Mouse (Mus musculus): Measurements from ENCODE around the gene Spon2.

Spon2 gene

GRCm38 (mm10) chr5:33218081-33218480, at the start of gene Spon2:
TSS of gene Spon2 (minus strand) at chr5:33218455.
- peak; percentile 54 for DNase-seq

GRCm38 (mm10) chr5:33254416-33254815, 36.2 kb upstream of the Spon2 start:
- DNase-seq = no peak

DNA sequence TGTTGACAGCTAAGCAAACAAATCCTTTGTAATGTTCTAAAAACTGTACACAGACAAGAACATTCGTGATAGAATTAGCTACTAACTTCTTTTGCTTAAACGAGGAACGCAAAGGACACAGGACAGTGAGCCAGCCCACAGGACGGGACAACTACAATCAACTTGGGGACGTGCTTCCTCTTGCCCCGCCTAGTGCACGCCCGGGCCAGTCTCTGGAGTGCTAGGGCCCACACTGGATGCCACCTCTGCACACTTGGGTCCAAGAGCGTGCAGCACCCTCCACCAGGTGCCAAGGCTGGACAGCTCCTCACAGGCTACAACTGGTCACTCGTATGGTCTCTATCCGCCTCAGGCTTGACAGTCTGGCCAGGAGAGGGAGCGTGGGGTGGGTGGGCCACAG, 29.9 kb upstream of the Spon2 start:
- no peak for DNase-seq

DNA sequence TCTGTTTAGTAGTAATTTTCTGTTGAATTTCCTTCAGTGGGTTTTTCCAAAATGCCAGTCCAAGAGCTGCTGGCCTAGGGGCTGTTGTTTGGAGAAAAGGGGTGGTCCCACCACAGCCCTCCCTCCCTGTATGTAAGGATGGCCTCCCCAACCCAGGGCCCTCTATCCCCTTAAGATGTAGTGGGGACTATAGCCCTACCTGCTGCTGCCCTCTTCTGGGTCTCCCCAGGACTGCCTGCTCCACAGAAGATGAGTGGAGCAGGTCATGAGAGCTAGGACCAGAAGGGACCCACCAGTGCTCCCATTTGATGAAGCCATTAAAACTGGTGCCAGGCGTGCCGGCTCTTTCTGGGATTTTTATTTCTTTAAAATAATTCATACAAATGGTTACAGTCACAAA, 29.1 kb upstream of the Spon2 start:
- peak; percentile 63 for DNase-seq

DNA sequence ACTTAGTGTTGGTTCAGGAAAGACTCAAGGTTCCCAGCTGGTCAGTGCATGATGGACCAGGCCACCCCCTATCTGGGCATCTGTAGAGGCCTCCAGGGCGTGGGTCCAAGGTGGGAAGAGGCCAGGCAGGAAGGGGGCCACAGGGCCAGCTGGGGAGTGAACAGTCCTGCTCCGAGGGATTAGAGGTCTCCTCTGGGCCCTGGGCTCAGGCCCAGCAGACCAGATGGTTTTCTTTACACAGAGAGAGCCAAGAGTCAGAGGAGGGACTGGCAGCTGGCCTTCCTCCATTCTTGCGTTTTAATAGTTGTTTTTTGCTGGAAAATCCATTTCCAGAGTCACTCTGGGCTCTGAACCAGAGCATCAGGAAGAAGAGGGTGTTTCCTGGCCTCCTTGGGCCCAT, 27.4 kb upstream of the Spon2 start:
- DNase-seq = peak; percentile 82

- DNase-seq = no peak
Observed at GRCm38 (mm10) chr5:33244377-33244920, 26.2 kb upstream of the Spon2 start.

DNA sequence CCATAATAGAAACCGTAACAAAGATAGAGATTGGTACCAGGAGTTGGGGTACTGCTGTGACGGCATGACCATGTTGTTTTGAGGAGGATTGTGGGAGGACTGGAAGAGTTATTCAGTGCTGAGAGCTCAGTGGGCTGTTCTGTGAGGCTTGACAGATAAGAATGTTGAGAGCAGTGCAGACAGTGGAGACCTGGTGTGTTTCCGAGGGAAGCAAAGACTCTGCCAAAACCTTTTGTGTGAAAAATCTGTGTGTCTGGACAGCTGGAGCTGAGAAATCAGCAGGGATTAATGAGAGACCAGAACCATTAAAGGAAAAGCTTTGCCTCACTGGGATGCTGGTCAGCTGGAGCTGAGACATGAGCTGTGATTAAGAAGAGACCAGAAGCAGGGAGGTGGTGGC, 21.7 kb upstream of the Spon2 start:
- no peak for DNase-seq

DNA sequence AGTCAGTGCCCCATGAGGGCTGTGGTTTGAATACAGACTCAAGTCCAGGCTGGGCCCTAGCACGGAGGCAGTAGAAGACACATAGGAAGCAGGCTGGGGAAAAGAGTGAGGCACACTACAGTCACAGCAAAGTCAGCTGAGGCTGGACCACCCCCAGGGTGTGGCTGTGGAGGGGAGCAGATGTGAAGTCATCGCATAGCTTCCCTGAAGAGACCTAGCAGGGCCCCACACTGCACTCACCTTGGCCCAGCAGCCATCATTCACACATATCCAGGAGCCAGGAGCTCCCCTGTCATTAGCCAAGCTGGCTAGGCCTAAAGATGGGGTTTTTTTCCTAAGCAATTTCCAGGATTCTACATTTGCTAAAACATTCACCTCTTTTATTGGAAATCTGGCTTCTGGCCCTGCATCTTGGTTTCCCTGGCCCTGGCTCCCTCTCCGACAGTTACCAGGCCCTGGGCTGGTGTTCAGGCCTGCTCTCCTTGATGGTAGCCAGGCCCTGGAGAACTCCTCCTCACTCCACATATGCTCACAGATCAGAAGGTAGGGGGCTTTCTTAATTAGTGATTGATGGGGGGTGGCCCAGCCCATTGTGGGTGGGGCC, 21.0 kb upstream of the Spon2 start:
- DNase-seq = no peak

DNA sequence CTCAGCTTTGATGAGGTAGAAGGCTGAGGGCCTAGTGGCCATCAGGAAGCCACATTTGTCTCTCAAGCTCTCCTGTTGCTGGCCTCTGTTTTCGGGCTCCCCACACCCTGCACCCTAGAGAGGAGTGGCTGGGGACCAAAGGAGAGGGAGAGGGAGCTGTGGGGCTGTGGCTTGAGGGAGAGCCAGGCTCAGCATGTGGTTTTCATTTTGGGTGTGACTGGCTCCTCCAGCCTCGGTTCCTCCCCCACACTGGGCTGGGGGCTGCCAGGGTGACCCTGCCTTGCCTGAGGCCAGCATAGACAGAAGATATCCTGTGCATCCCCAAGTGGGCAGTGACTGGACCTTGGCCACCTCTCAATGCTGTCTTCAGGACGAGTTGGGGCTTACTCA, 20.0 kb upstream of the Spon2 start:
- no peak for DNase-seq

- no peak for DNase-seq
Observed at GRCm38 (mm10) chr5:33237600-33238255, 19.5 kb upstream of the Spon2 start.

DNA sequence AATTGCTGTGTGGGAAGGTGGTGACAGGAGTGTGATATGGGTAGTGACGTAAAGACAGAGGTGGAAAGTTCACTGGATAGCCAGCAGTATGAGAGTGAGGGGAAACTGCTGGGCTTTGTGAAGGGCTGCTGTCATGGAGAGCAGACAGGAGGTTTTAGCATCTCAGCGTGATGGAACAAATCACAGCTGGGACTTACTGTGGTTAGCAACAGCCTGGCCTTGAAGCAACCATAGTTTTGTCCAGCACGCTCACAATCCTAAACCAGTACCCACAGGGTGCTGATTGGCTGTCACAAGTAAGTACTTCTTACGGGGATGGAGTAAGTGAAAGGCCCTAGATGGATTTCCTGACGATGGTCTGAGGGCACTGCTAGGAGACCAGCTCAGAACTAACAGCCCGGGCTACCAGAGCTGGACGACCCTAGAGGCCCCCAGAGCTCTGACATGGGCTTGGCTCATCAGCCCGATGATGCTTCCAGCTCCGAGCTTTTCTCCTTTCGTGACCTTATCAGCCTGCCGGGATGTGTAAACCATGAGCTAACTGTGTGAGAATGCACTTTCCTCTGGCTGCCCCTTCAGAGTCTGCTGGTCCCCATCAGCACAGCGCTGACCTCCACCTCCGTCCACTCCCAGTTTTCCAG, 16.3 kb upstream of the Spon2 start:
- no peak for DNase-seq

DNA sequence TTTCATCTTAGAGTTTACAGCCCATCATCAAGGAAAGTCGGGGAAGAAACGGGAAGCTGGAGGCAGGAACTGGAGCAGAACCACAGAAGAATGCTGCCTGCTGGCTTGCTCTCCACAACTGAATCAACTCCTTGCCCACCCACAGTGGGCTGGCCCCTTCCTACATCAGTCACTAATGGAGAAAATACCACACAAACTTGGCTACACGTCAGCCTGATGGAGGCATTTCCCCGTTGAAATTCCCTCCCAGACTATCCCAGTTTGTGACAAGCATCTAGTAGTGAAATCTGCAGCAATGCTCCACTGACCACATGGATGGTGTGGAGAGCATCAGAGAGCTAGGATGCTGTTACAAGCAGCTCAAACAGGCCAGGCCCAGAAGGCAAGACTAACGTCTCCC, 14.5 kb upstream of the Spon2 start:
- no peak for DNase-seq

GRCm38 (mm10) chr5:33230285-33230684, 12.0 kb upstream of the Spon2 start:
- no peak for DNase-seq

- DNase-seq = peak; percentile 44
Observed at GRCm38 (mm10) chr5:33228428-33228827, 10.2 kb upstream of the Spon2 start.

DNA sequence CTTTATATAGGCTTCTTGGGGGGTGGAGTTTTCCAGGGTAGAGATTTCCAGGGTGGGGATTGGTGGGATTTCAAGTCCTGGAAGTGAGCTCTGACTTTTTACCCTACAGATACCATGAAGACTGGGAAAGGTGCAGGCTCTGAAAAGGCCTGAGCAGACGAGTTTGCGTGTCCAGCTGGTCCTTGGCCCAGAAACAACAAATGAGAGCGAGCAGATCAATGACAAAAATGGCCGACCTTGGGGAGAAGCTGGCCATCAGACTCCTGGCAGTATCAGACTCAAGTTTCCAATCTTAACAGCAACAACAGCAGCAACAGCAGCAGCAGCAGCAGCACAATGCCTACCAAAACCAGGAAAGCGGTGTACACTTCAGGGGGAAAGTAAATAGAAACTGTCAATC, 7.4 kb upstream of the Spon2 start:
- DNase-seq = no peak

- no peak for DNase-seq
Observed at GRCm38 (mm10) chr5:33224491-33224890, 6.2 kb upstream of the Spon2 start.

DNA sequence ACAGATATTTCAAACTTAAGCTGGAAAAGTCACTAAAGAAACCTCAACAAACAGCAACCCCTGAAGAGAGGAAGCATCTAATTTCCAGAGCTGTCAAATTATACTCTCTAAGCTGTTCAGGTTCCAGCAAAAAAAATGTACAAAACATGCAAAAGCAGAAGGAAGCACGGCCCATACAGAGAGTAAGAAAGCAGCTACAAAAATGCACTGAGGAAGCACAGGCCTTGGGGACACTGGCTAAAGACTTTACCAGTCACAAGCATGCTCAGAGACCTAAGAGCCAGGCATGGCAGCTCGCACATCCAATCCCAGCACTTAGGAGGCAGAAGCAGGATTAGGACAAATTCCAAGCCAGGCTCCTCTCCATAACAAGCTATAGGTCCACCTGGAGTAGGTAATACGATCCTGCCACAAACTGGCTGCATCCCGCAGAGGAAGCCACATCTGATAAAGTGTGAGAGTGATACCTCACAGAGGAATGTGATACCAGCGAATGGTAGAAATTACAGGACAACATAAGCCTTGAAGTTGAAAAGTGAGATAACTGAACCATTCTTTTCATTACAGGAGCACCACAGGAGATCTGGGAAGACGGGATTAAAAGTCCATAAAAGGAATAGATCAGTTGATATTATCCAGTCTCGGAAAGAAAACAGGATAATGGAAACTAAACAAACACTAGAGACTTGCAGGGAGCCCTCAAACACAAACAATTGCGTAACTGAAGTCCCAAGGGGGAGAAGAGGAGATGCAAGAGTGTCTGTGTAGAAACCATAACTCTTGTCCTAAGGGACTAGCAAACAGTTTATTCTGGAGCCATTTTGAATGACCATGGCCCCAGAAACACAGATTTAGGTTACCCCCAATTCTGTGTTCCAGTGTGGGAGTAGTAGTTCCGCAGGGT, 4.8 kb upstream of the Spon2 start:
- no peak for DNase-seq

- no peak for DNase-seq
Observed at GRCm38 (mm10) chr5:33222389-33222788, 4.1 kb upstream of the Spon2 start.

- no peak for DNase-seq
Observed at GRCm38 (mm10) chr5:33220350-33221044, 2.2 kb upstream of the Spon2 start.

DNA sequence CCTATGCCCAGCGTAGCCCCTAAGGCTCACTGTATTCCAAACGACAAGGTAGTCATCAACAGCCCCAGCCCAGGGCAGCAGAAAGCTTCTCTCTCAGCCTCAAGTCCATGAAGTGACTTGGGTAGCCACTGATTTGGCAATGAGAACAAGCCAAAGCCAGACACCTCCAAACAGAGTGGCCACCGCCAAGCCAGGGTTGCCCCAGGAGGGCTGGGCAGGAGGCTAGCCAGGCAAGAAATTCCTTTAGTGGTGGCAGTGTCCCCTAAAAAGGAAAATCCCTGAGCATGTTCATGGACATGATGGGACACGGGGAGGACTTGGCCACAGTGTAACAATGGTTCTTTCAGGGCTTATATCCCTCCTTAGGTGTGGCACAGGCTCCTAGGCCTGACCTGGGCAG, 1.6 kb upstream of the Spon2 start:
- no peak for DNase-seq

DNA sequence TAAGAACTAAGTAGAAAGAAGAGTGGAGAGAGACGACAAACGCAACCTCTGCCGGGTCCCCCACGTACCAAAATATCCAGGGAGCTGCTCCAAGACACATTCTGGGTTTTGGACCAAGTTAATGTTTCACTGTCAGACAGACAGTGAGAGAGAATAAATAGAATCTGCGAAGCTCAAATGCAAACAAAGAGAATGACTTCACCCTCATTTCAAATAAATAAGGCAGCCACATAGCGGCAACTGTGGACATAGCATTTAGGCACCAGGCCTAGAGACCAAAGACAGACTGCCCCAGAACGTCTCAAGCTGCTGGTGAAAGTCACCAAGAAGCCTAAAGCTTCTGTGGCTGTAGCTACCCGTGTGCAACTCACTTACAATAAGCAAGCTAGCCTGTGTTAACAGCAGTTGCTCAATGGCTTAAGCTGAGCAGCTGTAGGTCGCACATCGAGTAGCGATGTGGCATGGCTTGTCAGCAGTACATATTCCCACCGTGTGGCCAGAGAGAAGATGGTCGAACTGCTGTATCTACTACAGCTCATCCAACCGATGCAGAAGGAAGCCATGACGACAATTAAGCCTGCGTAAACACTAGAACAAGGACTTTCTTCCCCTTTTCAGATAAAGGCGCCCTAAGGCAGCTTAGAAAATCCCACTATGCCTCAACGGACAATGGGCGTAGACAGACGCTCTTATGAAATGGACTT, 643 bp upstream of the Spon2 start:
- DNase-seq = no peak

- no peak for DNase-seq
Observed at GRCm38 (mm10) chr5:33217663-33218062, 592 bp downstream of the Spon2 start.

Data from kidney, postnatal 10 days (tissue).